Mouse (Mus musculus): ENCODE results near the gene Ciao2a.

Gene Ciao2a

DNA sequence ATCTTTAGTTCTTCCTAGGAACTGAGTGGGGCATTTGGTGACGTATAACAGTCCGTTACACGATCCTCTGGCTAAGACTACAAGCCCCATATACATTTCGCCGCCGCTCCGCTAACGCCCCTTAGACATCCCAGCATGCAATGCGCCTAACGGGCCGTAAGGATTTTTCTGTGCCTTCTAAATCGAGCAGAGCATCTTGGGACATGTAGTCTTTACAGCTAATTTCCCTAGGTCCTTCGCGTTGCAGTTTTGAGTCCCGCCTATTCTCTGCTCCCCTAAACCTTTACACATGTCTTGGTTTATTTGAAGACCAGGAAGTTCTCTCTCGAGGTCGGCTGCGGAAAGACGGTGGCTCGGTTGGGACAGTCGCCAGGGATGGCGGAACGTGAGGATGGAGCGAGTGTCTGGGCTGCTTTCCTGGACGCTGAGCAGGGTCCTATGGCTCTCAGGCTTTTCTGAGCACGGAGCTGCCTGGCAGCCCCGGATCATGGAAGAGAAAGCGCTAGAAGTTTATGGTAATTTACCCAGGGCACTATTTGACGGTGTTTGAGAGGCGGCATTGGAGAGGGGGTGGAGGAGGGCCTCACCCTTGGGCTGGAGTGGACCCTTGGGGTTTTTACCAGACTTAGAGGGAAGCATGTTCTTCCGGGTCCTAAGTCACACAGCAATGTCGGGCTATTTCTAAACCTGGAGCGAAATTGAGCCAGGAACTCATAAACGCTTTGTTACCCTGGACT lies at the start of gene Ciao2a, which contains the start of gene Snx1:
Ciao2a (plus strand) TSS at position 156 of the 737 bp plus-strand sequence.
Snx1 (minus strand) TSS at position 132 of the 737 bp plus-strand sequence.
- peak; percentile 99 for DNase-seq

DNA sequence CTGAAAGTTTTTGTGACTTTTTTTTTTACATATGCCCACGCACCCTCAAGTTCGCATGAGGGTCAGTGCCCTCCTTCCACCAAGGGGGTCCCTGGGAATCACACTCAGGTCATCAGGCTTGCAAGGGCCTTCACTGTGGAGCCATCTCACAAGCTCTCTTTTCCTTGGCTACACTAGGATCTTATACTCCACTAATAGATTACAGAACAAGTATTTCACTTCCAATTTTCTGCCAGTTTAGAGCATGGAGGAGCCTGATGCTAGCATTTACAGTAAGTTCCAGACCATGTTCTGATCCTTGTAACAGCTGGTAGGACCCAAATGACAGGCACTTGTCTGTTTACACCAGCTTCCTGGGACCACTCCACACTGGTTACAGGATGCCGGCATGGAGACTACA lies 48.3 kb upstream of the Ciao2a start:
- no peak for DNase-seq

DNA sequence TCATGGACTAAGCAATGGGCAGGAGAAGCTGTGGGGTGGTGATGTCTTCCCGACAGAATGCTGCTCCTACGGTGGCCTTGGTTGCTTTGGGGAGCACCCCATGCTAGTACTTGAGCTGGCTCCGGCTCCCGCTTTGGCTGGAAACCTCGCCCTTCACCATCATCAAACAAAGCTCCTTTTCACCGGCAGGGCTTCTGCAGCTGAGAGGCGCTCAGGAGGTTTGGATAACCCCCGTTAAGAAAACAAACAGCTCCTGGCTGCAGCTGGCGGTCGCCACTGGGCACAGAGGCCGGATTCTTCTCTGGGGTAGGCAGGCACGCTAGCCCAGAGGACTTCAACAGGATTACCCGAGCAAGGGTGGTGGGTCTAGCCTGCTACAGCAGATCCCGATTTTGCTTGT lies 47.9 kb upstream of the Ciao2a start:
- no peak for DNase-seq

- DNase-seq, result no peak
These were observed 45.5 kb upstream of the Ciao2a start for GRCm38 (mm10) chr9:66080804-66081459.

DNA sequence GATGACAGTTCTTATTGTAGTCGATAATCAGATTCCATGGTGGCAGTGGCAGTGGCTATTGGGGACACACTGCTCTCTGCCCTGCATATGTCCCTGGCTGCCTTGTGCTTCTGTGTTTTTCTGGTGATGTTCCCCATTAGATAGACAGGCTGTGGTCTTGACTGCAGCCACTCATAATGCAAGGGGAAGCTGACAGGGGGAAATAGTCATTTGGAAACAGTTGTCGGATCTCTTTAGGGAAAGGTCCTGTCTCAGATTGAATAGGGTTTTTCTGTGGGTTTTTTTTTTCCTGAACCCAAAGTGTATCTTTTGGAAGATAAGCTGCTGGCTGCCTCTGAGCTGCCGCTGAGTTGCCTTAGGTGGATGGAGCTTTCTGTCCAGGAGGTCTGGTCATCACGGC lies 44.4 kb upstream of the Ciao2a start:
- no peak for DNase-seq

DNA sequence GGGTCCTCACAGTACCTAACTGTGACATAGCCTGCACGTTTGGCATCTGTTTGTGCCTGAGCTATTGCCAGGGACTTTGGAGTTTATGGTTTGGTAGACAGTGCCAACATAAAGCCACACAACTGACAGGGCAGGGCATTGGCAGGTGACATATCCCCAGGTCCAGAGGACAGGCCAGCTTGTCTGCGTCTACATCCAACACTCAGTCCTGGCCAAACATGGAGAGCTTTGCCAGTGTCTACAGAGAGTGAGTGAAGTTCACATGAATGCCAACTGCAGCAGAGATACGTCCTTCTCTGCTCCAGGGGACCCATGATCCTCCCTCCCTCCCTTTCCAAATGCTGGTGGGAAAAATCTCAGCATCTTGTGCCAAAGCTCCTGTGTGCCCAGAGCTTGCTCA lies 42.2 kb upstream of the Ciao2a start:
- no peak for DNase-seq

- no peak for DNase-seq
These were observed 39.3 kb upstream of the Ciao2a start for GRCm38 (mm10) chr9:66087062-66087461.

- peak; percentile 94 for DNase-seq
These were observed 38.0 kb upstream of the Ciao2a start for GRCm38 (mm10) chr9:66088411-66088810.

DNA sequence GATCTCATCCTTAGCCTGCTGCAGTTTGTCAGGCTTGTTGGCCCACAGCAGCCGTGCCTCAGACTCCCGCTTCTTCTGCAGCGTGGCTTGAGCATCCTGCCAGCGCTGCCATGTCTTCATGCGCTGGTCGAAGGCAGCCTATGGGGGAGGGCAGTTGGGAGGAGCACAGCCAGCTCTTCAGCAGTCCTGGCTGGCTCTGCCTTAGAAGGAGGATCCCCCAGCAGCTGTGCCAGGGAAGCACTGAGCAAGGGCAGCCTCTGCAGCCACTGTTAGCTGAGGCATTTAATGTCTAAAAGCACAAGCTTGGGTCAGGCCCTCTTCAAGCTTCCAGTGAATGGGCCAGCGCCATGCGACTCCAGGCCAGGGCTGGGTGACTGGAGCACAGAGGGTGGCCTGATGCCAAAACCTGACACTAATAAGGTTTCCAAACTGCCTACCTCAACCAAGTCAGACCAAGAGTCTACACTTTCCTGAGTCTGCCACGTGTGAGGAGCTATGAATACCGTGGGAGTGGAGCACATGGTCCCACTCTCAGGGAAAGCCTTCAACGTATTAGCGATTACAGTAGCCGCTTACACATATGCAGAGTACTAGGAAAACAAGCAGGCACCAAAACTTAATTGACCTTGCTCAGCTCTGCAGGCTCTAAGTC lies 35.7 kb upstream of the Ciao2a start:
- DNase-seq, result no peak

- no peak for DNase-seq
These were observed 34.8 kb upstream of the Ciao2a start for GRCm38 (mm10) chr9:66091327-66092231.

DNA sequence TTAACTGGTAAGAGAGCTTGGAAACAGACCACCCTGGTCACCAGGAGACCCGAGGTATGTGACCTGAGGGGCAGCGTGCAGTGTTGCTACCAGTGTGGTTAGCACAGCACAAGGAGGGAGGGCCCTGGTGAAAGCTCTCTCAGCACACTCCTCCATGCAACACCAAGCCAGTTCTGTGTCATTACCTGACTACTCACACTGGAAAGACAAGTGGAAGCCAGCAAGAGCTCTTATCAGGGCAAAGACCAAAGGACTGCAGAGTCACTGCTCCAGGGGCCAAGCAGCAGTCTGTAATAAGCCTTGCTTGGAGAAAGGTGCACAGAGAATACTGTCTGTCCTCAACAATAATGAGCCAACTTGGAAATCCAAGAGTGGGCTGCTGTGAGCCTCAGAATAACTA lies 33.7 kb upstream of the Ciao2a start:
- DNase-seq, result no peak

DNA sequence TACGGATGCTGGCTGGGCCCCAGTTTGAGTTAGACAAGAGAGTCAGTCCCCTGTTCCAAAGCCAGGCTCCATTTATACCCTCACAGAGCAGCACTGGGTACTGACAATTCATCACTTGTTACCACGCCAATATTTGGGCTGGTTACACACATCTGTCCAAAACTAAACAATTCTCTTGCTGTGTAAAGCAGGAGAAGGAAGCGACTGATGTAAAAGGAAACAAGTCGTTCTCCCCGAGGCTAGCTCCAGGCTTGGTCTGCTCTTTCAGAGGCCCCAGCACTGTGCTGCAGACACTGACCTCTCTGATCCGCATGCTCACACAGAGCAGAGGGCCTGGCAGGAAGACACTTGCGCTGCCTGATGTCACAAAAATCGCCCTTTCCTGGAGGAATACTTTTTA lies 24.8 kb upstream of the Ciao2a start:
- peak; percentile 68 for DNase-seq

GRCm38 (mm10) chr9:66102668-66103067 lies 23.7 kb upstream of the Ciao2a start:
- peak; percentile 21 for DNase-seq

DNA sequence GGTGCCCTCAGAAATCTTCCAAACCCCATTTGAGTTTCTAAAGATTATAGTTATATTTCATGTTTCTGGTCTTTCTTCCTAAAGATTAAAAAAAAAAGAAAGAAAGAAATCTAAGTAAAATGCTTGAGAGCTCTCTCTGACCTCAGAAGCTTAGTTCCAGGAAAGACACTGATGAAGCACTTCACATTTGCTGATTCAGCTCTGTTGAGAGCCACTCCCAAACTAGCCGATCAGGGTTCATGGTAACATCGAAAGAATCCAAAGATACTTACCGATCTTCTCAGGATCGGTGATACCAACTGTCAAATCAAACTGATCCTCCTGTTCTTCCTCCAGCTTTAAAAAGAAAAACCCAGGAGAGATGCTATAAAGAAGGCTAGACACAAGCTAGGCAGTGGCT lies 21.8 kb upstream of the Ciao2a start:
- DNase-seq, result no peak

GRCm38 (mm10) chr9:66105168-66105567 lies 21.2 kb upstream of the Ciao2a start:
- DNase-seq, result peak; percentile 35

- peak; percentile 23 for DNase-seq
These were observed 16.8 kb upstream of the Ciao2a start for GRCm38 (mm10) chr9:66109574-66109973.

GRCm38 (mm10) chr9:66110126-66110525 lies 16.3 kb upstream of the Ciao2a start:
- peak; percentile 25 for DNase-seq

DNA sequence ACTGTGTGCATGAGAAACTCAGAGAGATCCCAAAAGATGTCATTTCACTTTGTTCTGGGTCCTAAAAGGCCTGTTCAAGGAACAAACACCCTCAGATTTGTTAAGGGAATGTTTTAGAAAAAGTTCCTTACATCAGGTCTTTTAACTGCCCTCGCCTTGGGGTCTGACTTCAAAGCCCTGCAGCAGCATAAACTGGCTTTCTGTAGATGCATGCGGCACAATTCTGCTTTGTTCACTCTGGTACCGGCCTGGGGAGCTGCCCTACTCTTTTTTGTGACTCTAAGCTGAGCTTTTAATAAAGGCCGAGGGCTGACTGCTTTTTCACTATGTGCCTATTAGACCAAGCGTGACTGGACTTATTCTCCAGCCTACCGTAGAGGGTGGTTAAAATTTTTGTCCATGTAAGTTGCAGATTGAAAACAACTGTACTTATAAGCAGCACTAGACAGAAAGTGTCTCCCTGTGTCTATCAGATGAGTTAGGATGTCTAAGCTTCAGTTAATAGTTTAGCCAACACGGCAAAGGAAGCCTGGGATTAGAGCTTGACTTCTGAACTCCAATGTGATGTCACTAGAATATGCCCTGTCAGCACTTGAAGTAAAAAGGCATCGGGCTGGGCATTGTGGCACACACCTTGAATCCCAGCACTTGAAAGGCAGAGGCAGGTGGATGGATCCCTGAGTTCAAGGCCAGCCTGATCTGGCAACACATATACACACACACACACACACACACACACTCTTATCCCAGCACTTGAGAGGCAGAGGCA lies 15.6 kb upstream of the Ciao2a start:
- DNase-seq, result peak; percentile 64

- peak; percentile 92 for DNase-seq
These were observed 12.1 kb upstream of the Ciao2a start for GRCm38 (mm10) chr9:66114341-66114740.

GRCm38 (mm10) chr9:66116890-66117289 lies 9.5 kb upstream of the Ciao2a start:
- DNase-seq, result peak; percentile 96

DNA sequence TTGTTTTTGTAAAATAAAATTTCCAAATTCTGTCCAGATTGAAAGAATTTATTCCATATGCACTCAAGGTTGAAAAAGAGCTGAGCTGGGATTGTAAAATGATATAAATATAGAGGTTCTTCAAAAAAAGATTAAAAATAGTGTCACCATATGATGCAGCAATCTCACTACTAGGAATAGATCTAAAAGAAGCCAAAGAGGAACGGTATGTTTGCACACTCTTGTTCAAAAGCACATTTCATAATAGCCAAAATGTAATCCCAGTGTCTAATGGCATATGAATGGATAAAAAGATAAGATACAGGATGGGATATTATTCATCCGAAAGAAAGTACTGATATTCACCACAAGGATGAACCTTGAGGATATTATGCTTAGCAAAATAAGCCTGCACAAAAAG lies 6.9 kb upstream of the Ciao2a start:
- DNase-seq, result no peak

- DNase-seq, result peak; percentile 54
These were observed 6.3 kb upstream of the Ciao2a start for GRCm38 (mm10) chr9:66120106-66120505.

All from heart, adult 11 months (tissue).